Mouse (Mus musculus) forebrain, embryonic 14.5 days (tissue): ENCODE measurements around the gene Slc10a3. TPM values are rescaled to one million over a fixed set of nuclear protein-coding genes. Genes with fewer than 3 reads are reported as not detected.
"Not testable (repeated sequence)": the region's sequence is repeated elsewhere in the genome, so short reads cannot be mapped to it uniquely, and the experiment has no call there.

Source experiments
- ATAC-seq: fragments of 200-750 bp; cut with Nextera tagmentation; 2 replicates; pipeline ENCODE4 v1.8.0; 2017; ENCODE audit warnings: mild to moderate bottlenecking, moderate library complexity
- DNase-seq: peaks from one replicate; pipeline ENCODE4 v3.0.0-alpha.2; 2015; ENCODE audit warnings: low spot score
- H3K27ac ChIP-seq: fragments of 300-500 bp; sonication (generic); 2 replicates; pipeline ENCODE4 v1.5.1; 2014; ENCODE audit warnings: low read depth, mild to moderate bottlenecking, control low read depth, low read length, moderate library complexity
- H3K27me3 ChIP-seq: fragments of 300-500 bp; sonication (generic); replicated peaks from 2 replicates; pipeline ENCODE4 v1.6.1; 2014; ENCODE audit warnings: low read length, control low read depth, mixed read lengths; ENCODE audit not compliant: control insufficient read depth, insufficient read depth
- H3K36me3 ChIP-seq: fragments of 300-500 bp; sonication (generic); 2 replicates; pipeline ENCODE4 v1.6.1; 2014; ENCODE audit warnings: low read length, control low read depth; ENCODE audit not compliant: control insufficient read depth, insufficient read depth
- H3K4me1 ChIP-seq: fragments of 300-500 bp; sonication (generic); 2 replicates; pipeline ENCODE4 v1.6.1; 2014; ENCODE audit warnings: antibody characterized with exemption, low read length, control low read depth; ENCODE audit not compliant: control insufficient read depth, insufficient read depth
- H3K4me2 ChIP-seq: fragments of 300-500 bp; sonication (generic); 2 replicates; pipeline ENCODE4 v1.6.1; 2014; ENCODE audit warnings: mild to moderate bottlenecking, control low read depth, low read length
- H3K4me3 ChIP-seq: fragments of 300-500 bp; sonication (generic); 2 replicates; pipeline ENCODE4 v1.5.1; 2014; ENCODE audit warnings: low read depth, low read length, control low read depth
- H3K9ac ChIP-seq: fragments of 300-500 bp; sonication (generic); 2 replicates; pipeline ENCODE4 v1.6.1; 2014; ENCODE audit warnings: mild to moderate bottlenecking, low read length, control low read depth, moderate library complexity
- H3K9me3 ChIP-seq: fragments of 300-500 bp; sonication (generic); replicated peaks from 2 replicates; pipeline ENCODE4 v1.6.1; 2016; ENCODE audit warnings: low read length, control low read depth, mixed read lengths; ENCODE audit not compliant: control insufficient read depth
- WGBS: fragments of 180-500 bp; shearing (Covaris S2); extraction: QIAGEN DNeasy Blood & Tissue Kit; methylation state at CpG from one replicate; pipeline ENCODE4 v1.1.7; 2014; 5-methylcytosine and 5-hydroxymethylcytosine counted together
- polyA plus RNA-seq: library from polyadenylated mRNA; unstranded; fragments of >200 nt; fragmentation: Nextera tagmentation; extraction: Ambion mirVana; gene quantifications from 2 replicates; pipeline ENCODE4 v1.2.1, GENCODE M21; 2014

Gene Slc10a3
- polyA plus RNA-seq, 1 experiment from 2014 or later: 7.8 TPM

GRCm38 (mm10) chrX:74367512-74367911 is 5.6 kb downstream of the Slc10a3 start:
- peak overlapping the region; percentile 61 for H3K4me2 ChIP-seq
- DNase-seq (no peak), ATAC-seq (no peak)
- H3K27ac ChIP-seq: no peak overlapping the region
- H3K9ac ChIP-seq: peak overlapping the region; percentile 77
- no peaks in the 10 kb centered on the region for H3K36me3 ChIP-seq
- peak overlapping the region; percentile 49 for H3K4me3 ChIP-seq
- peaks cover 6% of the 10 kb centered on the region; the same call in 1 of the 2 replicates for H3K4me1 ChIP-seq
- WGBS: 78% methylated on average over 10 of the region's 10 CpGs
- H3K9me3 ChIP-seq: no peaks in the 10 kb centered on the region
- H3K27me3 ChIP-seq: no peaks in the 10 kb centered on the region

GRCm38 (mm10) chrX:74359171-74359570 is 14.0 kb downstream of the Slc10a3 start:
- 56% methylated on average over 11 of the region's 11 CpGs for WGBS
- no peak for ATAC-seq

GRCm38 (mm10) chrX:74357069-74357468 is 16.1 kb downstream of the Slc10a3 start:
- 86% methylated on average over 3 of the region's 3 CpGs for WGBS
- ATAC-seq, H3K9me3 ChIP-seq, DNase-seq, H3K9ac ChIP-seq, H3K4me1 ChIP-seq, H3K27ac ChIP-seq, H3K4me3 ChIP-seq, H3K4me2 ChIP-seq, H3K36me3 ChIP-seq, H3K27me3 ChIP-seq: not testable (repeated sequence)

More at GRCm38 (mm10) chrX:74359171-74359570, 14.0 kb downstream of the Slc10a3 start:
- Histone ChIP-seq H3K4me2 (no peak overlapping the region), H3K9me3 (no peaks in the 10 kb centered on the region), H3K4me1 (no peaks in the 10 kb centered on the region), H3K9ac (no peak overlapping the region), H3K4me3 (no peak overlapping the region), H3K27ac (no peak overlapping the region), H3K27me3 (no peaks in the 10 kb centered on the region), H3K36me3 (no peaks in the 10 kb centered on the region)
- DNase-seq: no peak

- H3K4me2 ChIP-seq: peak within 1 kb of the TSS; percentile 59
- ATAC-seq: peak; percentile 94
- H3K9me3 ChIP-seq: no peaks in the 10 kb centered on the region
- no peak within 1 kb of the TSS for H3K27ac ChIP-seq
- WGBS: 40% methylated on average over 13 of the region's 22 CpGs
- H3K9ac ChIP-seq: peak within 1 kb of the TSS; percentile 67
- no peaks in the 10 kb centered on the region for H3K36me3 ChIP-seq
- no peaks in the 10 kb centered on the region for H3K4me1 ChIP-seq
- H3K4me3 ChIP-seq: peak within 1 kb of the TSS; percentile 37
- H3K27me3 ChIP-seq: no peaks in the 10 kb centered on the region
- DNase-seq: peak; percentile 88
Measured at GRCm38 (mm10) chrX:74353467-74353770, 19.7 kb downstream of the Slc10a3 start, which contains the start of gene Lage3. Lage3 (minus strand) TSS chrX:74353618.

DNA sequence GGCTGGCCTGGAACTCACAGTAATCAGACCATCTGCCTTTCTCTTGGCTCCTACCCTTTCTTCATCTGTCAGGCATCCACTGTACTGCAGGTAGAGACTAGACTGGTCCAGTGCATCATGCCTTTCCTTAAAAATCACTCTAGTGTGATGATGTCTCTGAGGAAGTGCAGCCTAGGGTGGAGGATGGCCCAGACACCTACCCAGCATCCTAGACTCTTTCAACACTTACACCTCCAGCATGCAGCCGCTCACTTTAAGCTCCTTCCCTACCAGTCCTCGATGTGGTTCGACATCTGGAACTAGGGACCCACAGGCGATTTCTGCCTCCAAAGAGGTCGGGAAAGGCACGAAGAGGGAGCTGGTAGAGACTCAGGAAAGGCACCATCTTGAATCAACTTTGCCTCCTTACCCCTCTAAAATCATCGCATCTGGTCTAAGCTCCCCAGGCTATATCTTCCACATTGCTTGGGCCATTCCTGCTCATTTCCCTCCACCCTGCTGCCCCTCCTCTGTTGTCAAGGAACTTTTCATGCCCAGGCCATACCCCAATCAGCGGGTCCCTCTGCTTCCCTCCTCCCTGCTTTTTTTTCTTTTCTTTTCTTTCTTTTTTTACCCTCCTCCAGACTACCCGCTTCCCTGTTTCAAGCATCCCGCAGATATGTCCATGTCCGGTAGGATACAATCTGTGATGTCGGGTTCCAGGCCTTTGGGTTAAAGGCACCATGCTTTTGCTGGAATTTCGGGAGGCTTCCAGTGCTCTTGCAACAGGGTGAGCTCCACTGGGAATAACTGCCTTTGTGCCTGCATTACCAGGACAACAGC is 20.3 kb downstream of the Slc10a3 start:
- Histone ChIP-seq H3K27ac (no peak overlapping the region), H3K4me3 (peak overlapping the region; percentile 37), H3K4me2 (peak overlapping the region; percentile 59), H3K4me1 (no peaks in the 10 kb centered on the region), H3K9me3 (no peaks in the 10 kb centered on the region), H3K27me3 (no peaks in the 10 kb centered on the region), H3K9ac (peak overlapping the region; percentile 67), H3K36me3 (no peaks in the 10 kb centered on the region)
- WGBS: 39% methylated on average over 13 of the region's 13 CpGs
- DNase-seq (peak; percentile 4), ATAC-seq (peak; percentile 66)

- 39% methylated on average over 2 of the region's 2 CpGs for WGBS
- DNase-seq: peak; percentile 25
- H3K9ac ChIP-seq: peak overlapping the region; percentile 70
Measured at GRCm38 (mm10) chrX:74330166-74330930, 42.8 kb downstream of the Slc10a3 start.

GRCm38 (mm10) chrX:74329215-74329671 is 43.9 kb downstream of the Slc10a3 start:
- Histone ChIP-seq H3K4me2 (peak overlapping the region; percentile 63), H3K27me3 (no peaks in the 10 kb centered on the region), H3K36me3 (peaks cover 18% of the 10 kb centered on the region), H3K27ac (peak overlapping the region; percentile 86), H3K4me1 (no peaks in the 10 kb centered on the region), H3K9me3 (no peaks in the 10 kb centered on the region), H3K9ac (peak overlapping the region; percentile 70), H3K4me3 (peak overlapping the region; percentile 51)
- DNase-seq (peak; percentile 15), ATAC-seq (peak; percentile 54)
- WGBS: 33% methylated on average over 10 of the region's 10 CpGs

More at GRCm38 (mm10) chrX:74330166-74330930, 42.8 kb downstream of the Slc10a3 start:
- no peaks in the 10 kb centered on the region for H3K27me3 ChIP-seq
- H3K4me3 ChIP-seq: peak overlapping the region; percentile 51
- H3K9me3 ChIP-seq: no peaks in the 10 kb centered on the region
- H3K36me3 ChIP-seq: peaks cover 29% of the 10 kb centered on the region
- H3K27ac ChIP-seq: no peak overlapping the region; the same call in 1 of the 2 replicates
- ATAC-seq: no peak
- peak overlapping the region; percentile 63 for H3K4me2 ChIP-seq
- H3K4me1 ChIP-seq: no peaks in the 10 kb centered on the region

GRCm38 (mm10) chrX:74328725-74329161 is 44.4 kb downstream of the Slc10a3 start, which contains the start of gene Plxna3:
Plxna3 (plus strand) TSS chrX:74329066.
- peaks cover 13% of the 10 kb centered on the region for H3K36me3 ChIP-seq
- no peaks in the 10 kb centered on the region for H3K9me3 ChIP-seq
- peak within 1 kb of the TSS; percentile 70 for H3K9ac ChIP-seq
- WGBS: 35% methylated on average over 30 of the region's 30 CpGs
- DNase-seq (peak; percentile 78), ATAC-seq (peak; percentile 96)
- H3K4me1 ChIP-seq: no peaks in the 10 kb centered on the region
- H3K27me3 ChIP-seq: no peaks in the 10 kb centered on the region
- H3K27ac ChIP-seq: peak within 1 kb of the TSS; percentile 86
- H3K4me3 ChIP-seq: peak within 1 kb of the TSS; percentile 51
- peak within 1 kb of the TSS; percentile 63 for H3K4me2 ChIP-seq
